Mouse (Mus musculus) thymus, adult 2 months (tissue): Measurements from ENCODE around the gene Gsx1. TPM values are rescaled to one million over a fixed set of nuclear protein-coding genes. Genes with fewer than 3 reads are reported as not detected.

Experiments
- DNase-seq: peaks from one replicate; pipeline ENCODE4 v3.0.0; 2021
- H3K27ac ChIP-seq: fragments of 200-500 bp; 2 replicates; pipeline ENCODE4 v1.5.1; 2012; ENCODE audit warnings: low read length, control low read depth; ENCODE audit not compliant: control insufficient read depth, insufficient read depth
- H3K27me3 ChIP-seq: fragments of 200-500 bp; 2 replicates; pipeline ENCODE4 v1.6.1; 2012; ENCODE audit warnings: mild to moderate bottlenecking, low read length, moderate library complexity, mixed read lengths; ENCODE audit not compliant: control insufficient read depth, insufficient read depth
- H3K36me3 ChIP-seq: fragments of 200-500 bp; 2 replicates; pipeline ENCODE4 v1.6.1; 2012; ENCODE audit warnings: mild to moderate bottlenecking, low read length, moderate library complexity; ENCODE audit not compliant: control insufficient read depth, insufficient read depth
- H3K4me1 ChIP-seq: fragments of 200-500 bp; replicated peaks from 2 replicates; pipeline ENCODE4 v1.6.1; 2012; ENCODE audit warnings: low read length; ENCODE audit not compliant: control insufficient read depth, insufficient read depth
- H3K4me3 ChIP-seq: fragments of 200-500 bp; 2 replicates; pipeline ENCODE4 v1.5.1; 2012; ENCODE audit warnings: mild to moderate bottlenecking, low read length, control low read depth, moderate library complexity; ENCODE audit not compliant: control insufficient read depth, insufficient read depth
- CTCF ChIP-seq: fragments of 200-500 bp; IDR thresholded peaks from 2 replicates; pipeline ENCODE4 v1.5.1; 2012; ENCODE audit warnings: mild to moderate bottlenecking, control low read depth, low read length, moderate library complexity, borderline replicate concordance; ENCODE audit not compliant: control insufficient read depth, poor library complexity, insufficient read depth; ENCODE audit errors: extremely low read depth
- POLR2A ChIP-seq: fragments of 200-500 bp; IDR thresholded peaks from 2 replicates; pipeline ENCODE4 v1.6.1; 2012; ENCODE audit warnings: mild to moderate bottlenecking, low read length, control low read depth, moderate library complexity; ENCODE audit not compliant: control insufficient read depth, poor library complexity, insufficient read depth; ENCODE audit errors: extremely low read depth
- WGBS: fragments of 180-500 bp; shearing (Covaris S2); methylation state at CpG from one replicate; pipeline ENCODE4 v1.1.7; 2018; 5-methylcytosine and 5-hydroxymethylcytosine counted together
- polyA plus RNA-seq: library from polyadenylated mRNA; depleted of rRNA; stranded (reverse); fragments of >200 nt; gene quantifications from 2 replicates; pipeline ENCODE4 v1.2.3, GENCODE M21; 2012

The Gsx1 gene
- polyA plus RNA-seq, 1 experiment = not detected

DNA sequence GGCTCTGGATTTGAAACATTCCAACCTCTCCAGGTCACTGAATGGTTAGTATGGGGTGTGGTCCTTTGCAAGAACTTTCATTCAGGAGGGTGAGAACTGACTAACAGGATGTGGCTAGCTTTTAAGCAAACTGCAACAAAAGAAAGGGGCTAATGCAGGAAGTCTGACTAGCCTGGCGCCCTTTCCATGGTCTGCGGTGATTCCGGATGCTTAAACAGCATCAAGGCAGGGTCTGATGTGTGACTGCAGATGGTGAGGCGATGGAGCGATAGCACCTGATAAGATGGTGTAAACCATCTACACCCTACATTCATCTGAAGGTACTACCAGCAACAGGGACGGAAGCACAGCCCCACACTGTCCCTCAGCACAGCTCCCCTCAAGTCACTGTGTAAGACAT is 29.2 kb upstream of the Gsx1 start:
- H3K4me1 ChIP-seq = peaks cover 3% of the 10 kb centered on the region; the same call in 1 of the 2 replicates
- DNase-seq = no peak
- TF ChIP-seq POLR2A (no peak), CTCF (no peak)
- peaks cover 2% of the 10 kb centered on the region; the same call in 1 of the 2 replicates for H3K27me3 ChIP-seq
- WGBS = 18% methylated on average over 6 of the region's 6 CpGs
- H3K4me3 ChIP-seq = no peak overlapping the region
- no peaks in the 10 kb centered on the region for H3K36me3 ChIP-seq
- H3K27ac ChIP-seq = no peak overlapping the region

DNA sequence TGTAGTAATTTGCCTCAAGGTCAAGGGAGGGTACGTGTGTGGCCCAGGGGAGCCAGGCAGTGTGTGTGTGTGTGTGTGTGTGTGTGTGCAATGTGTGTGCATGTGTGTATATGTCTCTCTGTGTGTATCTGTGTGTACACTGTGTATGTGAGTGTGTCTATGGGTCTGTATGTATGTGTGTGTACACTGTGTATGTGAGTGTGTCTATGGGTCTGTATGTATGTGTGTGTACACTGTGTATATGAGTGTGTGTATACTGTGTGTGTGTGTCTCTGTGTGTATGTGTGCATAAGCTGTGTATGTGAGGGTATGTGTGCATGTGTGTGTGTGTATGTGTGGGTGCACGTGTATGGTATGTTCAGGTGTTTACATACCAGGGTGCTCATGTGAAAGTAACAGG is 28.7 kb upstream of the Gsx1 start:
- WGBS = 69% methylated on average over 2 of the region's 2 CpGs
- H3K4me3 ChIP-seq = no peak overlapping the region
- no peak for TF ChIP-seq CTCF
- TF ChIP-seq POLR2A = no peak
- peaks cover 3% of the 10 kb centered on the region; the same call in 1 of the 2 replicates for H3K4me1 ChIP-seq
- H3K27ac ChIP-seq = no peak overlapping the region
- no peaks in the 10 kb centered on the region for H3K36me3 ChIP-seq
- peaks cover 2% of the 10 kb centered on the region; the same call in 1 of the 2 replicates for H3K27me3 ChIP-seq
- no peak for DNase-seq

DNA sequence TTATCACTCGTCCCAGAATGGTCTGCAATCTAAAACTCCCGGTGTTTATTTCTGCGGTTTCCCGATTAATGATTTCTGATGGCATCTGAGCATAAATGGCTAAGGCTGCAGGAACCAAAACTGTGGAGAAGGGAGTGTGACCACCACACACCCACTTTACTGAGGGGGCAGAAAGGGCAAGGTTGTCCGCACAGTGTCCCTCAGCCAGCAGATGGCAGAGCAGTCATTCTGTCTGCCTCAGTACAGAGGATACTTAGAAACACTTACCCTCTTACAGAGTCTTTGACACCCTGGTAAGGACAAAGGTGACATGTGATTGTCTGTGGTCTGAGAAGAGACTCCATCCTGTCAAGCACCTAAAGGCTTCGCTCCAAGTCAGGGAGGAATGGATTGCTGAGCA is 23.4 kb upstream of the Gsx1 start:
- Histone ChIP-seq H3K36me3 (no peaks in the 10 kb centered on the region), H3K27ac (no peak overlapping the region), H3K4me1 (no peaks in the 10 kb centered on the region), H3K4me3 (no peak overlapping the region), H3K27me3 (0 out of 2 replicates have a peak, but pooled peaks cover 2% of the 10 kb centered on the region)
- TF ChIP-seq CTCF (no peak), POLR2A (no peak)
- WGBS = 84% methylated on average over 6 of the region's 6 CpGs
- no peak for DNase-seq

DNA sequence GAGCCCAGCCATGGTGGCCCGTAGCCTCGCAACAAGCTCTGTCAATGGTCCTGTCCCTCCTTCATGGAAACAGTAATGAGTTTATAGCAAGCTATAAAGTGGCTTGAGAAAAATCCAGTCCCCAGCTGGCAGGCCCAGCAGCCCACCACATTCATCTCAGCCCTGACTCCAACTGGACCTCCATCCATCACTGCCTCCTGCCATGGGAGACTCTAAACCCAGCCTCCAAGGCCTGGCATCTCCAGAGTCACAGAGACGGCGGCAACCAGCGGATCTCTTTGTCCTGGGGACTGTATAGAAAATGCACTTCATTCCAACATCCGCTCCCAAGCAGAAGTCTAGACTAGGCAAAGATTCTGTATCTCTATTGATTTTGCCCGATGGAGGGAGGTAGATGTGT is 18.4 kb upstream of the Gsx1 start:
- H3K27me3 ChIP-seq = 0 out of 2 replicates have a peak, but pooled peaks cover 2% of the 10 kb centered on the region
- TF ChIP-seq POLR2A (no peak), CTCF (no peak)
- WGBS = 91% methylated on average over 7 of the region's 7 CpGs
- H3K36me3 ChIP-seq = no peaks in the 10 kb centered on the region
- H3K4me1 ChIP-seq = no peaks in the 10 kb centered on the region
- no peak overlapping the region for H3K4me3 ChIP-seq
- no peak overlapping the region for H3K27ac ChIP-seq
- no peak for DNase-seq

DNA sequence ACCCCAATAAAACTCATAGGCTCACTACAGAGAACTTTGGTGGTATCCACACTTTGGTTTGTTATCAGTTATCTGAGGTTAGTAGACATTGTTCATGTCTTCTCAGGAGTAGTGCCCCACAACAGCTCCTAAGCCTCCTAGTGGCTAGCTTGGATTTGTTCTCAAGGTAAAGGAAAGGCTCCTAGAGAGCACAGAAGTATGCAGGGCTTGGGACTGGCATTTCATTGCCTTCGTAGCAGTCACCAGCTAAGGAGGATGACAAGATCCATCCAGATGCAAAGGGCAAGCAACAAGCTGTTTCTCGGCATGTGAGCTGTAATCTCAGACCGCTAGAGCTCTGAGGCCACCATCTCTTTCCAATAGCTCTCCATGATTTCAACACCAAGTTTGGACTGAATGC is 14.4 kb upstream of the Gsx1 start:
- Histone ChIP-seq H3K27ac (no peak overlapping the region), H3K4me3 (no peak overlapping the region), H3K27me3 (no peaks in the 10 kb centered on the region), H3K4me1 (no peaks in the 10 kb centered on the region), H3K36me3 (no peaks in the 10 kb centered on the region)
- WGBS = 88% methylated on average over 3 of the region's 3 CpGs
- no peak for DNase-seq
- TF ChIP-seq CTCF = no peak
- no peak for TF ChIP-seq POLR2A

DNA sequence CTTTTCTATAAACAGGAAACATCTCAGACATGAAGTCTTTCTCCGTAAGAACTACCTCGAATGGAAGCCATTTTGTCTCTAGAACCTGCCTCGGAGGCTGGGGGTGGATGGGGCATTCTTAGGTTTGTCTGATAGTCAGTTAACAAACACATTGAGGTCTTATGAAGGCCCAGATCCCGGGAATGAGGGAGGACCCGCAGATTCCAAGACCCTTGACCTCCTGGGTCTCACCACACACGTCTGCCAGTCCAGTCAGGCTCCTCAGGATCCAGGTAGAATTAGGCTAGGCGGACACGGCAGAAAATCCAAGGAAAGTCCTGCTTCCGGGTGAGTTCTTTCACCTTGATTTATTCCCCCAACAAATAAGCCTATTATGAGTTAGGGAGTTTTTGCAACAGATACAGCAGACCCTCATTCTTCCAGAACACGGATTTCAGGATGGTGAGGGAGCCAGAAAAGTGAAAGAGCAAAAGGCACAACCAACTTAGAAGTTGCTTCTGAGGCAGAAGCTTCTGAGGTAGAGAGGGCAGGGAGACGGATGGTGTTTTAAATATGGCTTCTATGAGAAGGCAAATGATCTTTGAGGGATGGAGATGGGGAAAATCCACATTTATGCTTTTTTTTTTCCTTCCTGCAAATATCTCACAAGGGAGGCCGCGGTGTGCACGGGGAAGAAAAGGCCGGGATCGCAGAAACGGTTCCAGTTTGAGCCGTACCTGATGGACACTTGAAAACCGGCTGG is 3.2 kb upstream of the Gsx1 start:
- 11% methylated on average over 19 of the region's 19 CpGs for WGBS
- Histone ChIP-seq H3K27ac (no peak overlapping the region), H3K4me1 (no peaks in the 10 kb centered on the region), H3K4me3 (no peak overlapping the region), H3K36me3 (no peaks in the 10 kb centered on the region), H3K27me3 (peaks cover 22% of the 10 kb centered on the region)
- TF ChIP-seq POLR2A (no peak), CTCF (no peak)
- no peak for DNase-seq
